Mouse (Mus musculus): ENCODE data around the gene F12.

F12 gene

DNA sequence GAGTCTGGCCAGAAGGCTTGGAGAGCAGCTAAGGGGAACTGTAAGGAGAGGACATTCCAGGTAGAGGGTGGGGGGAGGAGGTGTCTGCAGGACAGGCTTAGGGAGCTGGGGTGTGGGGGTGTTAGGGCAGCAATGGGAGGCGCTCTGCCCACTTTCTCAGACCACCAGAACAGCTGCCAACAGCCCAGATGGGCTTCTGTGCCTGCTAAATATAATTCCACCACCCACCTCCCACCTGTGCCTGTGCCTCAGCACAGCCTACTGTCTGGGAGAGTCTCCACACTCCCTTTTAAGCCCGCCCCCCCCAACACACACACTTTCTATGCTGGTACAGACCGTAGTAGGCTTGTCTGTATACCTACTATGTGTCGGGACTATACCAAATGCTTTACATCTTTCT, 44.8 kb downstream of the F12 start:
- H3K9me3 ChIP-seq (ENCODE audit: low read length), result 0 out of 2 replicates have a peak, but pooled peaks cover 3% of the 10 kb centered on the region
- no peak for TF ChIP-seq NANOG (IDR thresholded peaks at IDR 0.05; ENCODE audit: borderline replicate concordance, low read length)
- TF ChIP-seq CTCF (conservative IDR thresholded peaks at IDR 0.05; ENCODE audit: low read length), result no peak
- TF ChIP-seq POU5F1 (IDR thresholded peaks at IDR 0.05; ENCODE audit: borderline replicate concordance, low read length), result no peak

DNA sequence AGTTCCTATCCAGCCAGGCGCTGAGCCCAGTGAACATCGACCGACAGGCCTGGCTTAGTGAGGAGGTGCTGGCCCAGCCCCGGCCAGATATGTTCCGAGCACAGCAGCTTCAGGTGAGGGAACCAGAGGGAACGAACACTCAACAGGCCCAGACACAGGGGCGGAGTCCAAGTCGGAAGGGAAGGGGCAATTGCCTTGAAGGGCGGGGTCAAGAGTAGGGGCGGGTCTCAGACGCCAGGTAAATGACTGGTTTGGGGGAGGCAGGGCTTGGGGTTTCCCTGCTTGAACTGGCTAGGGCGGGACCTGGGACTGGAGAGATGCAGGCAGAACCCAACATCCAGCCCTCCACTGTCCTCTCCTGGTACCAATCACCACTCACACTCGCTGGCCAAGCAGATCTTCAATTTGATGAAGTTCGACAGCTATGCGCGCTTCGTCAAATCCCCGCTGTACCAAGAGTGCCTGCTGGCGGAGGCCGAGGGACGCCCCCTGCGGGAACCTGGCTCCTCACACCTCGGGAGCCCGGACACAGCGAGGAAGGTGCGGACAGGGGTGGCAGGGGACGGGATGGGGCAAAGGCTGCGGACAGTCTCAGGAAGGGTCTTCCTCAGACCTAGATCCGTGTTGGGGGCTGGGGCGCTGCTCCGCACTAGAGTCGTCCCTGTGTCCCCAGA, 47.5 kb downstream of the F12 start:
- no peaks in the 10 kb centered on the region for H3K9me3 ChIP-seq (ENCODE audit: low read length)
- peaks cover 44% of the 10 kb centered on the region for H3K4me1 ChIP-seq (replicated peaks; ENCODE audit: low read depth, low read length)
- peaks cover 74% of the 10 kb centered on the region for H3K27me3 ChIP-seq (ENCODE audit: insufficient read depth, low read length)
- no peaks in the 10 kb centered on the region for H3K36me3 ChIP-seq (ENCODE audit: insufficient read depth, low read length)
- TF ChIP-seq CTCF (conservative IDR thresholded peaks at IDR 0.05; ENCODE audit: low read length) (no peak), NANOG (IDR thresholded peaks at IDR 0.05; ENCODE audit: borderline replicate concordance, low read length) (no peak), POU5F1 (IDR thresholded peaks at IDR 0.05; ENCODE audit: borderline replicate concordance, low read length) (no peak)
- H3K4me3 ChIP-seq (replicated peaks; ENCODE audit: low read length), result peak overlapping the region; percentile 78

More for the DNA sequence above, 44.8 kb downstream of the F12 start:
- Histone ChIP-seq H3K27me3 (ENCODE audit: insufficient read depth, low read length) (peaks cover 58% of the 10 kb centered on the region), H3K4me3 (replicated peaks; ENCODE audit: low read length) (no peak overlapping the region), H3K4me1 (replicated peaks; ENCODE audit: low read depth, low read length) (peaks cover 44% of the 10 kb centered on the region), H3K36me3 (ENCODE audit: insufficient read depth, low read length) (no peaks in the 10 kb centered on the region)

DNA sequence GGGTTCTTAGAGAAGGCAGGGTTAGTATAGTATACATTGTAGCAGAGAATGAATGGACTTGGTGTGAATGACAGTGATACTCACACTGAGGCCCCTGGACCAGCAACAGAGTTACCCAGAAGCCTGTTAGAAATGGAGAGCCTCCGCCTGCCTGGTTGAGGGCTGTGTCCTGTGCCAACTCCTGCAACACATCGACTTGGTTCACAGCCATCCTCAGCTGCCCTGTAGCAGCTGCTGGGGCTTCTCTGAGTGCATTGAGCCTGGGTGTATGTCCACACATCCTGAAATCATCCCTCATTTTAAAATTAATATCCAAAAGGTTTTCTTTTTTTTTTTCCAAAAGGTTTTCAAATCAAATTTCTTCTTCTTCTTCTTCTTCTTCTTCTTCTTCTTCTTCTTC, 50.7 kb downstream of the F12 start:
- H3K4me1 ChIP-seq (replicated peaks; ENCODE audit: low read depth, low read length), result peaks cover 24% of the 10 kb centered on the region
- no peaks in the 10 kb centered on the region for H3K9me3 ChIP-seq (ENCODE audit: low read length)
- no peaks in the 10 kb centered on the region for H3K36me3 ChIP-seq (ENCODE audit: insufficient read depth, low read length)
- peaks cover 78% of the 10 kb centered on the region for H3K27me3 ChIP-seq (ENCODE audit: insufficient read depth, low read length)
- TF ChIP-seq NANOG (IDR thresholded peaks at IDR 0.05; ENCODE audit: borderline replicate concordance, low read length), result no peak
- no peak for TF ChIP-seq CTCF (conservative IDR thresholded peaks at IDR 0.05; ENCODE audit: low read length)
- TF ChIP-seq POU5F1 (IDR thresholded peaks at IDR 0.05; ENCODE audit: borderline replicate concordance, low read length), result no peak
- no peak overlapping the region for H3K4me3 ChIP-seq (replicated peaks; ENCODE audit: low read length)

DNA sequence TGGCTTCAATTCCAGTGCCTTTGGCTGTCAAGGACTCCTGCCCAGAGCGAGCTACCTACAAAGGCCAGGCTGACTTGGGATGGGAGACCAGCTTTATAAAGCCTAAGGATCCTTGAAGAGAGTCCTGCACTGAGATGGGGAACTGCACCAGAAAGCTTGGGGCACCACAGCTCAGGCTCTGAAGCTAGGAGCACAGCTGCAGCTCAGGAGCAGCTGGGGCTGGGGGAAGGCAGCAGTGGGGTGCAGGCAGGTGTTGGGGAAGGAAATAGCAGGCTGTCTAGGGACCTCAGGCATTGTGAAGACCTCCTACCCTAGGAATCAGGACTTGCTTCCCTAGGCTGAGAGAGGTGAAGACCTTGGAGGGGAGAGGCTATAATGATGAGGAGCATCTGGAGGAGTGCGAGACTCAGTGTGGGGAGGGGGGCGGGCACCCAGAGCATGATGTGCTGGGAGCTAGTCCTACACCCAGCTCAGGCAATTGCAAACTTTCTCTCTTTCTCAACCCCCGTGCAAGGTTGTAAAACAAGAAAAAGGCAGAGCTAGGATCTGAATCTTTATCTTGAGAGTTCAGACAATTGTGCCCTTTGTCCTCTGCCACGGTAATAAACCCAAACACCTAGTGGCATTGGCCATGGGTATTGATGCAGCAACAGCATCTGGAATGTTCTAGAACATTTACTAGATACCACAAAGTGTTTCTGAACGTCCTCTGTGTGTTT, 52.2 kb downstream of the F12 start:
- Histone ChIP-seq H3K36me3 (ENCODE audit: insufficient read depth, low read length) (no peaks in the 10 kb centered on the region), H3K4me3 (replicated peaks; ENCODE audit: low read length) (no peak overlapping the region), H3K9me3 (ENCODE audit: low read length) (no peaks in the 10 kb centered on the region), H3K4me1 (replicated peaks; ENCODE audit: low read depth, low read length) (peaks cover 24% of the 10 kb centered on the region), H3K27me3 (ENCODE audit: insufficient read depth, low read length) (peaks cover 77% of the 10 kb centered on the region)
- TF ChIP-seq POU5F1 (IDR thresholded peaks at IDR 0.05; ENCODE audit: borderline replicate concordance, low read length), result no peak

DNA sequence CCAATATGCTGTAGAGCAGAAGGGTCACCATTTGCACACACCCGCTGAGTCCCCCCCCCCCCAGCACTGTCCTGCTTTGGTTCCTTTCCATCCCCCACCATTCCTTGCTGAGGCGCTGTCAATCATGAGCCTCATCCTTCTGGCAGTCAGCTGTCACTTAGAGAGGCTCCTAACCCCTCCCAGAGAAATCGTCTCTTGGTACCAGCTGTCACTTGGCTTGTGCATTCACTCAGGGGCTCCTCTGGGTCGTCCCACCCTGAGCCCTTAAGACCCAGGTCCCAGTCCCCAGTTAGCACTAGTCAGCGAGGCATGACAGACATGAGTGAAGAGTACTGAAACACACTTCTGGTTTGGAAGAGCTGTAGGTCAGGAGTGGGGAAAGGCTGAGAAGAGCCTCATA, 54.9 kb downstream of the F12 start:
- no peaks in the 10 kb centered on the region for H3K9me3 ChIP-seq (ENCODE audit: low read length)
- H3K4me1 ChIP-seq (replicated peaks; ENCODE audit: low read depth, low read length), result peaks cover 11% of the 10 kb centered on the region
- TF ChIP-seq CTCF (conservative IDR thresholded peaks at IDR 0.05; ENCODE audit: low read length) (no peak), POU5F1 (IDR thresholded peaks at IDR 0.05; ENCODE audit: borderline replicate concordance, low read length) (no peak), NANOG (IDR thresholded peaks at IDR 0.05; ENCODE audit: borderline replicate concordance, low read length) (no peak)
- H3K27me3 ChIP-seq (ENCODE audit: insufficient read depth, low read length), result peaks cover 66% of the 10 kb centered on the region
- H3K4me3 ChIP-seq (replicated peaks; ENCODE audit: low read length), result no peak overlapping the region
- no peaks in the 10 kb centered on the region for H3K36me3 ChIP-seq (ENCODE audit: insufficient read depth, low read length)

DNA sequence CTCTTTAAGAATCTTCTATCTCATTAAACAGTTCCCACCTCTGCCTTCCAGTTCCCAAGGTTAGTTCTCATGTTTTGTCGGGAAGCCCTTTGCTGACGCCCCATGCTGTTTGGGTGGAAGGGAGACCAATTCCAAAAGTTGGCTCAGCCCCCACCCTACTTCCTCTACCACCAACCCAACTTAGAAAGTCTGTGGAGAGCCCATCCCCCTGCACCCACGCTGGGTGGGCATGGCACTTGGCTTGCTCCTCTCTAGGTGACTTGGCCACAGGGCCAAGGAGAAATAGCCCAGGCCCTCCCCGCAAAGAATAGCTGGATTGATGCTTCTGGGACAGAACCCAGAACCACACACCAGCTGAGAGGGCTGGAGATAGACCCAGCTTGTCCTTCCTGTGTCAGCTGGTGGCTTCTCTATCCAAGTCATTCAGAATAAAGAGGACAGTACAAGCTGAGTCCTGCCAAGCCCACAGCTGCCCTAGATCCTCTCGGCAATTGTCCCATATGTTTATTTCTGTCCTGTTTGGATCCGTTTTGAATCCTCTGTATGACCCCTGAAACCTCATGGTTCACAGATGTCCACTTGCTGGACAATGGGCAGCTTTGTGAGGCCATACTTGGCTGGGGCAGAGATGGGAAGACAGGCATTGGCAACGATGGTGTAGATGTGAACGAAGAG, 55.4 kb downstream of the F12 start:
- H3K4me1 ChIP-seq (replicated peaks; ENCODE audit: low read depth, low read length), result peaks cover 11% of the 10 kb centered on the region
- H3K27me3 ChIP-seq (ENCODE audit: insufficient read depth, low read length), result peaks cover 62% of the 10 kb centered on the region
- no peak overlapping the region for H3K4me3 ChIP-seq (replicated peaks; ENCODE audit: low read length)
- H3K9me3 ChIP-seq (ENCODE audit: low read length), result no peaks in the 10 kb centered on the region
- H3K36me3 ChIP-seq (ENCODE audit: insufficient read depth, low read length), result no peaks in the 10 kb centered on the region
- no peak for TF ChIP-seq NANOG (IDR thresholded peaks at IDR 0.05; ENCODE audit: borderline replicate concordance, low read length)
- TF ChIP-seq POU5F1 (IDR thresholded peaks at IDR 0.05; ENCODE audit: borderline replicate concordance, low read length), result no peak
- no peak for TF ChIP-seq CTCF (conservative IDR thresholded peaks at IDR 0.05; ENCODE audit: low read length)

DNA sequence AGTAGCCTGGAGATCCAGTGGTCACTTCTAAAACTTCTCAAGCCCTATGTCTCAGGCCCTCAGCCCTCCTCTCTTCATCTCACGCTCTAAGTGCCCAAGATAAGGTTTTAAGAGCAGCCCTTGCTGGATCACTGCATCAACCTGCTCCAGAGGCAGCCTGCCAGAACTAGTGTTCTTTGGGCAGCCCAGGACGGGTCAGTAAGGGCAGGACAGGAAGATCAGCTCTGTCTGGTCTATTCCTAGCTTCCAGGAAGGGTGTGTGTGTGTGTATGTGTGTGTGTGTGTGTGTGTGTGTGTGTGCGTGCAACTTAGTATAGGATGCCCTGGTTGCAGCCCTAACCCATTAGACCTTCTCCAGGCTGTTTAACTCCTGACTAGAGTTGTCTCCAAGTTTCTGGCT, 56.4 kb downstream of the F12 start:
- TF ChIP-seq CTCF (conservative IDR thresholded peaks at IDR 0.05; ENCODE audit: low read length) (no peak), NANOG (IDR thresholded peaks at IDR 0.05; ENCODE audit: borderline replicate concordance, low read length) (no peak), POU5F1 (IDR thresholded peaks at IDR 0.05; ENCODE audit: borderline replicate concordance, low read length) (no peak)
- H3K36me3 ChIP-seq (ENCODE audit: insufficient read depth, low read length), result no peaks in the 10 kb centered on the region
- peaks cover 56% of the 10 kb centered on the region for H3K27me3 ChIP-seq (ENCODE audit: insufficient read depth, low read length)
- H3K4me1 ChIP-seq (replicated peaks; ENCODE audit: low read depth, low read length), result peaks cover 11% of the 10 kb centered on the region
- H3K9me3 ChIP-seq (ENCODE audit: low read length), result no peaks in the 10 kb centered on the region
- no peak overlapping the region for H3K4me3 ChIP-seq (replicated peaks; ENCODE audit: low read length)

DNA sequence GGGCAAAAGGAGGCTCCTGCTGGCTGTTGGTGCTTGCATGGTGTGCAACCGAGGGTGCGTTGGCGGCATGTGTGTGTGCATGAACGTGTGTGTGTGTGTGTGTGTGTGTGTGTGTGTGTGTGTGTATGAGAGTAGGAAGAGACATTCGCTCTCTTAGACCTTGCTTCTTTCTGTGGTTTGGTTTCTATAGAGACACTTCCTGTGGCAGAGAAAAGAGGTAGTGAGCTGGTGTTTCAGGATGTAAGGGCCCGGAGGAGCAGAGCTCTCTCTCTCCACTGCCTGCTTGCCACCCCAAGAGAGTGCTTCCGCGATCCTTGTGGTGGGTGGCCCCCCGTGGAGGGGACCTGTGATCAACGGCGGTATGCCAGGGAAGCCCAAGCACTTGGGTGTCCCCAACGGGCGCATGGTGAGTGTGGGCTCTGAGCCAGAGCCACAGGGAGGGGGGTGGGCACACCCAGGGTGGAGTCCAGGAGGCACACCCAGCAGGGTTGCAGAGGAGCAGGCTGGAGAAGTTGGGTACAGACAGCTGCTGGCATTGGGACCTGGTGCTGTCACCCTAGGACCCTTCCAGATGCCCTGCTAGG, 57.0 kb downstream of the F12 start, which contains the start of gene Rgs14:
Gene Rgs14 (plus strand): TSS at position 202 of the 584 bp plus-strand sequence.
- Histone ChIP-seq H3K36me3 (ENCODE audit: insufficient read depth, low read length) (no peaks in the 10 kb centered on the region), H3K9me3 (ENCODE audit: low read length) (no peaks in the 10 kb centered on the region), H3K4me3 (replicated peaks; ENCODE audit: low read length) (peak within 1 kb of the TSS; percentile 35; the same call in 1 of the 2 replicates), H3K4me1 (replicated peaks; ENCODE audit: low read depth, low read length) (peaks cover 11% of the 10 kb centered on the region), H3K27me3 (ENCODE audit: insufficient read depth, low read length) (peaks cover 50% of the 10 kb centered on the region)
- no peak for TF ChIP-seq POU5F1 (IDR thresholded peaks at IDR 0.05; ENCODE audit: borderline replicate concordance, low read length)
- no peak for TF ChIP-seq CTCF (conservative IDR thresholded peaks at IDR 0.05; ENCODE audit: low read length)
- TF ChIP-seq NANOG (IDR thresholded peaks at IDR 0.05; ENCODE audit: borderline replicate concordance, low read length), result no peak

Data from E14TG2a.4 (cell line).